Mouse (Mus musculus) ovary, adult 10 weeks (tissue): ENCODE data around the gene Kcnj5. TPM values are rescaled to one million over a fixed set of nuclear protein-coding genes. Genes with fewer than 3 reads are reported as not detected.

Source experiments
- polyA plus RNA-seq: library from polyadenylated mRNA; stranded (reverse); fragments of 350-450 nt; fragmentation: Illumina TruSeq; extraction: RNeasy Lipid Tissue Mini Kit (QIAGEN cat#74804); gene quantifications from one replicate; pipeline ENCODE4 v1.2.3, GENCODE M21; 2014

Kcnj5 gene
- polyA plus RNA-seq, result 0.54 TPM

GRCm38 (mm10) chr9:32344051-32344450 lies at the start of gene Kcnj5:
Kcnj5 (minus strand) TSS chr9:32344350.

GRCm38 (mm10) chr9:32372202-32372601 lies 28.1 kb upstream of the Kcnj5 start, which contains the start of gene Kcnj1:
Kcnj1 (plus strand) TSS chr9:32372493.

Other genes starting within 250 kb of the Kcnj5 start
- gene Arhgap32, start 228.2 kb downstream of the Kcnj5 start, polyA plus RNA-seq, result 18.4 TPM
- gene Kcnj1, start 28.1 kb upstream of the Kcnj5 start, polyA plus RNA-seq, result not detected
- gene Fli1, start 198.5 kb upstream of the Kcnj5 start, polyA plus RNA-seq, result 21.1 TPM